Mouse (Mus musculus) hindbrain, postnatal 0 days (tissue): Measurements from ENCODE around the gene Mrpl27. TPM values are rescaled to one million over a fixed set of nuclear protein-coding genes. Genes with fewer than 3 reads are reported as not detected.

Experiments used
- ATAC-seq: fragments of 200-750 bp; cut with Nextera tagmentation; 2 replicates; pipeline ENCODE4 v1.8.0; 2017; ENCODE audit warnings: mild to moderate bottlenecking, moderate TSS enrichment, moderate library complexity
- DNase-seq: peaks from one replicate; pipeline ENCODE4 v3.0.0-alpha.2; 2015; ENCODE audit warnings: low spot score
- H3K27ac ChIP-seq: fragments of 300-500 bp; sonication (generic); 2 replicates; pipeline ENCODE4 v1.5.1; 2014; ENCODE audit warnings: mild to moderate bottlenecking
- H3K27me3 ChIP-seq: fragments of 300-500 bp; sonication (generic); 2 replicates; pipeline ENCODE4 v1.6.1; 2014; ENCODE audit warnings: low read length, mixed read lengths; ENCODE audit not compliant: insufficient read depth
- H3K36me3 ChIP-seq: fragments of 300-500 bp; sonication (generic); 2 replicates; pipeline ENCODE4 v1.6.1; 2014; ENCODE audit warnings: low read length, mixed read lengths; ENCODE audit not compliant: insufficient read depth
- H3K4me1 ChIP-seq: fragments of 300-500 bp; sonication (generic); 2 replicates; pipeline ENCODE4 v1.6.1; 2014; ENCODE audit warnings: antibody characterized with exemption, low read length, mixed read lengths; ENCODE audit not compliant: insufficient read depth
- H3K4me2 ChIP-seq: fragments of 300-500 bp; sonication (generic); 2 replicates; pipeline ENCODE4 v1.6.1; 2014; ENCODE audit warnings: low read depth, mild to moderate bottlenecking, low read length, moderate library complexity, mixed read lengths
- H3K4me3 ChIP-seq: fragments of 300-500 bp; sonication (generic); 2 replicates; pipeline ENCODE4 v1.5.1; 2014; ENCODE audit warnings: low read length
- H3K9ac ChIP-seq: fragments of 300-500 bp; sonication (generic); replicated peaks from 2 replicates; pipeline ENCODE4 v1.6.1; 2014; ENCODE audit warnings: mild to moderate bottlenecking, low read length, moderate library complexity, mixed read lengths
- H3K9me3 ChIP-seq: fragments of 300-500 bp; sonication (generic); 2 replicates; pipeline ENCODE4 v1.6.1; 2016; ENCODE audit warnings: low read length, mixed read lengths
- CTCF ChIP-seq: IDR thresholded peaks from 2 replicates; pipeline ENCODE4 v1.5.1; 2016; ENCODE audit warnings: antibody characterized with exemption, control low read depth, low read depth
- WGBS: fragments of 180-500 bp; shearing (Covaris S2); extraction: QIAGEN DNeasy Blood & Tissue Kit; methylation state at CpG from one replicate; pipeline ENCODE4 v1.1.7; 2014; 5-methylcytosine and 5-hydroxymethylcytosine counted together
- polyA plus RNA-seq: library from polyadenylated mRNA; unstranded; fragments of >200 nt; fragmentation: Nextera tagmentation; extraction: Ambion mirVana; gene quantifications from 2 replicates; pipeline ENCODE4 v1.2.1, GENCODE M21; 2015
- total RNA-seq: library from RNA; depleted of rRNA; stranded (reverse); fragments of >200 nt; gene quantifications from 2 replicates; pipeline ENCODE4 v1.2.3, GENCODE M21; 2014; rRNA removed

Gene Mrpl27
- total and polyA plus RNA-seq, 2 experiments from 2014 or later: 36.3 to 182 TPM

GRCm38 (mm10) chr11:94699399-94699798 lies 45.8 kb downstream of the Mrpl27 start:
- no peak for TF ChIP-seq CTCF
- Histone ChIP-seq H3K9me3 (no peaks in the 10 kb centered on the region), H3K9ac (no peak overlapping the region), H3K4me2 (no peak overlapping the region), H3K27me3 (no peaks in the 10 kb centered on the region), H3K4me1 (0 out of 2 replicates have a peak, but pooled peaks cover 5% of the 10 kb centered on the region), H3K27ac (no peak overlapping the region), H3K4me3 (no peak overlapping the region), H3K36me3 (no peaks in the 10 kb centered on the region)
- DNase-seq (no peak), ATAC-seq (no peak)
- 97% methylated on average over 3 of the region's 3 CpGs for WGBS

GRCm38 (mm10) chr11:94701401-94702215 lies 48.0 kb downstream of the Mrpl27 start:
- Histone ChIP-seq H3K9me3 (no peaks in the 10 kb centered on the region), H3K4me1 (0 out of 2 replicates have a peak, but pooled peaks cover 5% of the 10 kb centered on the region), H3K27ac (peak overlapping the region; percentile 26; the same call in 1 of the 2 replicates), H3K4me3 (peak overlapping the region; percentile 2; the same call in 1 of the 2 replicates), H3K27me3 (no peaks in the 10 kb centered on the region), H3K36me3 (no peaks in the 10 kb centered on the region), H3K9ac (no peak overlapping the region), H3K4me2 (peak overlapping the region; percentile 33)
- DNase-seq: peak; percentile 26
- WGBS: 46% methylated on average over 27 of the region's 27 CpGs
- TF ChIP-seq CTCF: no peak
- ATAC-seq: no peak

GRCm38 (mm10) chr11:94702216-94702610 lies 48.6 kb downstream of the Mrpl27 start:
- no peak for TF ChIP-seq CTCF
- Histone ChIP-seq H3K9ac (no peak overlapping the region), H3K4me2 (peak overlapping the region; percentile 33), H3K27me3 (no peaks in the 10 kb centered on the region), H3K9me3 (no peaks in the 10 kb centered on the region), H3K4me1 (0 out of 2 replicates have a peak, but pooled peaks cover 5% of the 10 kb centered on the region), H3K4me3 (no peak overlapping the region), H3K27ac (peak overlapping the region; percentile 26; the same call in 1 of the 2 replicates), H3K36me3 (no peaks in the 10 kb centered on the region)
- WGBS: 39% methylated on average over 3 of the region's 3 CpGs
- no peak for ATAC-seq
- no peak for DNase-seq

DNA sequence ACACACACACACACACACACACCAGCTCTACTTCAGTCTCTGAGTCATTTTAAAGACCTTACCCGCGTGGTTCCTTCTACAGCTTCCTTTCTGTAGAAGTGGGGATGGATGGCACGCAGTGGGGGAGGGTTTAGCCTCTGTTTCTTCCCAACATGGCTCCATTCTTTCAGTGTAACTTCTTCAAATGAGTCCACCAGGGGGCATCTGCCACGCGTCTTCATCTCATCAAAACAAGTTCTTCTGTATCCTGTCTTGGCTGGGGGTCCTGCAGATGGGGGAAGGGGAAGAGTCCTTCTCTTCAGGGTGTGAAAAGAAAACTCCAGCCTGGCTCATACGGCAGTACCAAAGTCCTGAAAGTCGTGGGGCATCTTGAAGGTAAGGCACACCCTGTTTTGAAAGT lies 50.5 kb downstream of the Mrpl27 start:
- no peaks in the 10 kb centered on the region for H3K27me3 ChIP-seq
- 0 out of 2 replicates have a peak overlapping the region, but pooled peaks have one; percentile 32 for H3K27ac ChIP-seq
- ATAC-seq (peak; percentile 56), DNase-seq (peak; percentile 67)
- H3K9ac ChIP-seq: no peak overlapping the region
- peak; percentile 47 for TF ChIP-seq CTCF
- H3K4me2 ChIP-seq: no peak overlapping the region
- 0 out of 2 replicates have a peak, but pooled peaks cover 5% of the 10 kb centered on the region for H3K4me1 ChIP-seq
- no peaks in the 10 kb centered on the region for H3K9me3 ChIP-seq
- H3K36me3 ChIP-seq: no peaks in the 10 kb centered on the region
- H3K4me3 ChIP-seq: no peak overlapping the region
- WGBS: 15% methylated on average over 7 of the region's 7 CpGs

- Histone ChIP-seq H3K27ac (peak within 1 kb of the TSS; percentile 32; the same call in 1 of the 2 replicates), H3K27me3 (no peaks in the 10 kb centered on the region), H3K9me3 (no peaks in the 10 kb centered on the region), H3K4me3 (no peak within 1 kb of the TSS), H3K4me1 (0 out of 2 replicates have a peak, but pooled peaks cover 5% of the 10 kb centered on the region), H3K9ac (no peak within 1 kb of the TSS), H3K36me3 (no peaks in the 10 kb centered on the region), H3K4me2 (no peak within 1 kb of the TSS)
- 53% methylated on average over 5 of the region's 5 CpGs for WGBS
- peak; percentile 70 for ATAC-seq
- peak; percentile 77 for DNase-seq
- no peak for TF ChIP-seq CTCF
These were observed 50.9 kb downstream of the Mrpl27 start, which contains the start of gene Gm11541 for GRCm38 (mm10) chr11:94704472-94704871. Gene Gm11541 (minus strand): TSS chr11:94704499.

Other genes starting within 250 kb of the Mrpl27 start
- 87.7 and 90.3 TPM in 2 replicates for gene Cacna1g, start 179.6 kb upstream of the Mrpl27 start, total RNA-seq
- 10.0 and 10.4 TPM in 2 replicates for gene Cacna1g, start 179.6 kb upstream of the Mrpl27 start, polyA plus RNA-seq
- 1.5 and 11.8 TPM in 2 replicates for gene Spata20, start 167.6 kb upstream of the Mrpl27 start, total RNA-seq
- 1.0 and 1.6 TPM in 2 replicates for gene Spata20, start 167.6 kb upstream of the Mrpl27 start, polyA plus RNA-seq
- 2.7 and 6.2 TPM in 2 replicates for gene Epn3, start 153.8 kb upstream of the Mrpl27 start, total RNA-seq
- gene Epn3, start 153.8 kb upstream of the Mrpl27 start, polyA plus RNA-seq: 3.6 and 3.7 TPM in 2 replicates
- gene Mycbpap, start 132.0 kb upstream of the Mrpl27 start, total RNA-seq: 2.3 and 4.8 TPM in 2 replicates
- gene Mycbpap, start 132.0 kb upstream of the Mrpl27 start, polyA plus RNA-seq: 1.1 and 1.5 TPM in 2 replicates
- gene Rsad1, start 104.5 kb upstream of the Mrpl27 start, total RNA-seq: 9.3 and 12.9 TPM in 2 replicates
- gene Rsad1, start 104.5 kb upstream of the Mrpl27 start, polyA plus RNA-seq: 9.2 and 11.3 TPM in 2 replicates
- 0.61 and 1.2 TPM in 2 replicates for gene Chad, start 88.7 kb upstream of the Mrpl27 start, total RNA-seq
- gene Chad, start 88.7 kb upstream of the Mrpl27 start, polyA plus RNA-seq: 1.2 and 1.4 TPM in 2 replicates
- gene Acsf2, start 51.9 kb upstream of the Mrpl27 start, total RNA-seq: 4.8 and 6.8 TPM in 2 replicates
- gene Acsf2, start 51.9 kb upstream of the Mrpl27 start, polyA plus RNA-seq: 2.6 and 2.8 TPM in 2 replicates
- 105 and 113 TPM in 2 replicates for gene Lrrc59, start 24.0 kb upstream of the Mrpl27 start, total RNA-seq
- 127 and 131 TPM in 2 replicates for gene Lrrc59, start 24.0 kb upstream of the Mrpl27 start, polyA plus RNA-seq
- 3.8 TPM in 2 replicates for gene Eme1, start 197 bp downstream of the Mrpl27 start, total RNA-seq
- gene Eme1, start 197 bp downstream of the Mrpl27 start, polyA plus RNA-seq: 1.9 and 2.4 TPM in 2 replicates
- gene Xylt2, start 23.7 kb downstream of the Mrpl27 start, total RNA-seq: 44.0 and 53.5 TPM in 2 replicates
- 13.6 and 14.9 TPM in 2 replicates for gene Xylt2, start 23.7 kb downstream of the Mrpl27 start, polyA plus RNA-seq
- gene Gm11541, start 50.7 kb downstream of the Mrpl27 start, total RNA-seq: 0.63 TPM in 1 of 2 replicates, not detected in the other
- 0.39 and 0.42 TPM in 2 replicates for gene Gm11541, start 50.7 kb downstream of the Mrpl27 start, polyA plus RNA-seq
- 0.18 and 1.2 TPM in 2 replicates for gene Cdc34b, start 88.0 kb downstream of the Mrpl27 start, total RNA-seq
- gene Cdc34b, start 88.0 kb downstream of the Mrpl27 start, polyA plus RNA-seq: 0.30 TPM in 1 of 2 replicates, not detected in the other
- not detected in 2 replicates for gene Tmem92, start 128.9 kb downstream of the Mrpl27 start, total RNA-seq
- gene Tmem92, start 128.9 kb downstream of the Mrpl27 start, polyA plus RNA-seq: not detected in 2 replicates